Mouse (Mus musculus): ENCODE measurements around the gene Arid3a. TPM values are rescaled to one million over a fixed set of nuclear protein-coding genes. Genes with fewer than 3 reads are reported as not detected.

The Arid3a gene
- total RNA-seq, 2 experiments from 2014 or later: 5.7 to 10.0 TPM

GRCm38 (mm10) chr10:79986963-79987362, 60.1 kb downstream of the Arid3a start:
- Histone ChIP-seq H3K4me3 (no peak overlapping the region), H3K27ac (peak overlapping the region; percentile 98)
- TF ChIP-seq CTCF (IDR thresholded peaks at IDR 0.05): peak; percentile 87
- DNase-seq (ENCODE audit: extremely low spot score in 1 of 2, low spot score in 2 of 2): peak; percentile 79 to 86
- intact Hi-C loops (cut with DNase I): loop anchor here (10.0 kb wide), 1 partner anchor 258 kb away; the partner anchor contains the start of gene Ndufs7

DNA sequence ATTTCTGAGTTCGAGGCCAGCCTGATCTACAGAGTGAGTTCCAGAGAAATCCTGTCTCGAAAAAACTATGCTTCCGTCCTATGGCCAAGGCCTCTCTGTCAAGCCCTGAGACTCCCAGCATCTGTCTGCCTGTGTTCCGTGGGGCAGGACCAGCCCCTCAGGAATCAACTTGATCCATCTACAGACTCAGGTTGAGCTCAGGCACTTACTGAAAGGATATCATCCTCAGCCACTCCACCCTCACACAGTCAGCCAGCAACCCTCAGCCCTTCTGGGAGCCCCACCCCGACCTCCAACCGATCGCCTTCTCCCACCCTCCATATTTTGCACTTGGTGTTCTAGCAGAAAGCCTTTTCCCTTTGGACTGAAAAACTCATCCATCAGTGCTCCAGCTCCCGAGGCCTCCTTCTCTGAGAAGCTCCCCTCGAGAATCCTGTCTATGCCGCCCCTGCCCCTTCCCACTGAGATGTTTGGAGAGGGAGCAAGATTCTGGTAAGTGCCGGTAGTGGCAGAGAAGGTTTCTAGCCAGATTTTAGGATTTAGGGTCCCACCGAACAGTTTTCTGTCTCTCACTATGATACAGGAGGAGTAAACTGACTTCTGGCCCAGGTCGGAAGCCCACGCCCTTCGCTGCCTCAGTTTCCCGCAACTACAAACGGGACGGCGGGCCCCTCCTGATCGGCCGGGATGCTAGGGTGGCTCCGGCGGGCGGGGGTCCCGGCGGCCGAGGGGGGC, 61.1 kb downstream of the Arid3a start:
- peak overlapping the region; percentile 67; the same call in 1 of the 2 replicates for H3K27ac ChIP-seq
- H3K4me3 ChIP-seq: peak overlapping the region; percentile 50
- intact Hi-C loops (cut with DNase I): loop anchor here (10.0 kb wide), 1 partner anchor 257 kb away; the partner anchor contains the start of gene Ndufs7
- DNase-seq (ENCODE audit: extremely low spot score in 1 of 2, low spot score in 2 of 2): peak in 1 of 2 experiments; percentile 10
- no peak for TF ChIP-seq CTCF (IDR thresholded peaks at IDR 0.05)

DNA sequence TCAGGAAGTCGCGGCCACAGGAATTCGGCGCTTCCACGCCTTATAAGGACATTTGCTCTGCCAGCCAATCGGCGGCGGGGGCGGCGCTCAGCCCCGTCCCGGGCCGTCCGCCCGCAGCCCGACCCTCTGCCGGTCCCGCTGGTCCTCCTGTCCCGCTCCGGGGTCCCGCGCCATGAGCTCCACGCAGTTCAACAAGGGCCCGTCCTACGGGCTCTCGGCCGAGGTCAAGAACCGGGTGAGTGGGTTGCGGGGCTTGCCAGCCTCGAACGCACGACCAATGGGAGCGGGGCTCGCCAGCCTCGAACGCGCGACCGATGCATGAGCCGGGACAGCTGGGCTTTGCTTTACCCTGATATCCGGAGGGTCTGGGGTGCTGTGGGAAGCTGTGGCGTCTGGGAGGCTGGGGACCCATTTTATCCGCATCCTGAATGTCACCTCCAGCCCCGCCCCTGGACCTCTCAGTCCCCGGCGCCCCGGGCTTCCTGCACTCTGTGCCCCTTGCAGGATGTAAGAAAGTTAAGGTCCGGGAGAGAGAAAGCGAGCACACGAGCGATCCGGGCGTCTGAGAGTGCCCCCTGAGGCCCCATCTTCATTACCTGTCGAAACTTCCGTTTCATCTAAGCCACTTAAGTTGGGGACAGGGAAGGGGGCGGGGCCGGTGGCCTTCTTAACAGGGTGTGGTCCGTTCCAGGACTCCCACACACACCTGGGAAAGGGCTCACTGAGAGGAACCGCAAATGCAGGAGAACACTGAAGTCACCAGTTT, 61.8 kb downstream of the Arid3a start, which contains the start of gene Cnn2:
Gene Cnn2, plus strand, starts transcription at position 79 of the 766 bp plus-strand sequence.
- TF ChIP-seq CTCF (IDR thresholded peaks at IDR 0.05): no peak

GRCm38 (mm10) chr10:79989272-79989786, 62.5 kb downstream of the Arid3a start:
- intact Hi-C loops (cut with DNase I): loop anchor here (10.0 kb wide), 1 partner anchor 255 kb away; the partner anchor contains the start of gene Ndufs7
- H3K4me3 ChIP-seq: no peak overlapping the region
- no peak for TF ChIP-seq CTCF (IDR thresholded peaks at IDR 0.05)
- H3K27ac ChIP-seq: no peak overlapping the region
- no peak for DNase-seq (ENCODE audit: extremely low spot score in 1 of 2, low spot score in 2 of 2)

More for the DNA sequence above, 61.8 kb downstream of the Arid3a start, which contains the start of gene Cnn2:
- intact Hi-C loops (cut with DNase I): loop anchor here (10.0 kb wide), 1 partner anchor 256 kb away; the partner anchor contains the start of gene Ndufs7
- no peak for DNase-seq (ENCODE audit: extremely low spot score in 1 of 2, low spot score in 2 of 2)
- peak within 1 kb of the TSS; percentile 50 for H3K4me3 ChIP-seq
- peak within 1 kb of the TSS; percentile 67; the same call in 1 of the 2 replicates for H3K27ac ChIP-seq

GRCm38 (mm10) chr10:79989870-79990269, 63.0 kb downstream of the Arid3a start:
- TF ChIP-seq CTCF (IDR thresholded peaks at IDR 0.05): no peak
- Histone ChIP-seq H3K27ac (no peak overlapping the region), H3K4me3 (no peak overlapping the region)
- intact Hi-C loops (cut with DNase I): loop anchor here (10.0 kb wide), 1 partner anchor 255 kb away; the partner anchor contains the start of gene Ndufs7
- DNase-seq (ENCODE audit: extremely low spot score in 1 of 2, low spot score in 2 of 2): no peak

DNA sequence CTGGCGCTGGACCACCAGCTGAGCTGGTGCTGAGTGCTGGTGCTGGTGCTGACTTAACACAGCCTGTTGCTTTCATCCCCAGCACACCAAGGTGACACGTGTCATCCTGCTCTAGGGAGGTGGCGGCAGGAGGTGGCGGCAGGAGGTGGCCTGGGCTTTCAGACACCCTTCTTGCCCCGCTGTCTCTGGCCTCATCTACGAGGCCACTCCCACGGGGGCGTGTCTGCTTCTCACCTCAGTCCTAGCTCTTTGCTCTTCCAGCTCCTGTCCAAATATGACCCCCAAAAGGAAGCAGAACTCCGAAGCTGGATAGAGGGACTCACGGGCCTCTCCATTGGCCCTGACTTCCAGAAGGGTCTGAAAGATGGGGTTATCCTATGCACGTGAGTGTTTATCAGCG, 64.3 kb downstream of the Arid3a start:
- intact Hi-C loops (cut with DNase I): no loop called here

DNA sequence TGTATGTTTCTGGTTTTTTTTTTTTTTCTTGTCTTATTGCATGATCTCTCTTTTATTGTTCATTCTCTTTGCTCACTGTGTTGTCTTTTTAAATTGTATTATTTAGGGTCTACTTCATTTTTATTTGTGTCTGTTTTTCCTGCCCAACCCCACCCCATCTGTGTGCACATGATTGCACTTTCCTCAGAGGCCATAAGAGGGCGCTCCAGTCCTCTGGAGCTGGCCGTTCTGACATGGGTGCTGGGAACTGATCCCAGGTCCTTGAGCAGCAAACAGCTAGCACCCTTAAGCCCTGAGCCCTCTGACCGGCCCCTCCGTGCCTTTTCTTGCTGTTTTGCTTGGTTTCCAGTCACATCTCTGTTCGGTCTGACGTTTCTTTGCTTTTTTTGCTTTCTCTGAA, 64.7 kb downstream of the Arid3a start:
- H3K4me3 ChIP-seq: no peak overlapping the region
- H3K27ac ChIP-seq: no peak overlapping the region
- peak; percentile 20 for TF ChIP-seq CTCF (IDR thresholded peaks at IDR 0.05)
- no peak for DNase-seq (ENCODE audit: extremely low spot score in 1 of 2, low spot score in 2 of 2)
- intact Hi-C loops (cut with DNase I): no loop called here

More for the DNA sequence above, 64.3 kb downstream of the Arid3a start:
- no peak for DNase-seq (ENCODE audit: extremely low spot score in 1 of 2, low spot score in 2 of 2)
- TF ChIP-seq CTCF (IDR thresholded peaks at IDR 0.05): no peak
- Histone ChIP-seq H3K4me3 (no peak overlapping the region), H3K27ac (no peak overlapping the region)

- intact Hi-C loops (cut with DNase I): loop anchor here (5.0 kb wide), 1 partner anchor 43 kb away; the partner anchor contains the start of gene Polr2e
- DNase-seq (ENCODE audit: extremely low spot score in 1 of 2, low spot score in 2 of 2): no peak
- no peak for TF ChIP-seq CTCF (IDR thresholded peaks at IDR 0.05)
- H3K27ac ChIP-seq: no peak overlapping the region
- no peak overlapping the region for H3K4me3 ChIP-seq
These were observed 67.7 kb downstream of the Arid3a start for GRCm38 (mm10) chr10:79994397-79995115.

- intact Hi-C loops (cut with DNase I): loop anchor here (5.0 kb wide), 1 partner anchor 42 kb away; the partner anchor contains the start of gene Polr2e
- TF ChIP-seq CTCF (IDR thresholded peaks at IDR 0.05): no peak
- DNase-seq (ENCODE audit: extremely low spot score in 1 of 2, low spot score in 2 of 2): no peak
- no peak overlapping the region for H3K27ac ChIP-seq
- no peak overlapping the region for H3K4me3 ChIP-seq
These were observed 68.8 kb downstream of the Arid3a start for GRCm38 (mm10) chr10:79995636-79996035.

DNA sequence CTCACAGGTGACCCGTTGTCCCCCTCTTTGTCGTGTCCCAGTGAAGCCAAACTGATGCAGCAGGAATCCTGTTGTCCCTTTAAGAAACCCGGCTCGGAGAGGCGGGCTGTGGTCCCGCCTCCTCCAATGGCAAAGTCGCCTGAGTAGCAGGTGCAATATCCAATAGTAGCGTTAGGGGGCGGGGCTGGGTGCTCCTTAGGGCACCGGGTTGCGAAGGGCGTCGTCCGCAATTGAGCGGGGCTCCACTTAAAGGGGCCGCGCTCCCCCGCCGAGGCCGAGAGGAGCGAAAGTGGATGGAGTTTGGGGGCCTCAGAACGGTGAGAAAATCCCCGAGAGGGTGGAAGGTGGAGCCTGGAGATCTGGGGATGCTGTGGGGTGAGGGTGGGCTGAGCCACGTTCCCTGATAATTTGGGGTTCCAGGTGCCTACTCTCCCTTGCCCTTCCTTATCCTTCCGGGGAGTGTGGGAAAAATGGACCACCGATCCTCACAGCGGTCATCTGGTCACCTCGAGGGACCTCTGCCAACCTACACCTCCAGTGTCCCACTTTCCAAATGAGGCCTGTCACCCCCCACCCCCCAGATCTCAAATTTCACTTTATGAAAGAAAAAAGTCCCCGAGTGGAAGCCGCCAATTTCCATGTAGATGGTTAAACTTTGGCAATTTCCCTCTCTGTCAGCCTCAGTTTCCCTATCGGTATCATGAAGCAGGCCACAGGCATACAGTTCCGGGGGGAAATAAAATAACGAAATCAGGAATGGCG, 69.6 kb downstream of the Arid3a start, which contains the start of gene Abca7:
Gene Abca7, plus strand, starts transcription at position 223 of the 762 bp plus-strand sequence.
- intact Hi-C loops (cut with DNase I): loop anchor here (5.0 kb wide), 1 partner anchor 41 kb away; the partner anchor contains the start of gene Polr2e

More for the DNA sequence above, 69.6 kb downstream of the Arid3a start, which contains the start of gene Abca7:
- DNase-seq (ENCODE audit: extremely low spot score in 1 of 2, low spot score in 2 of 2): peak; percentile 93 to 98
- Histone ChIP-seq H3K4me3 (peak within 1 kb of the TSS; percentile 55), H3K27ac (peak within 1 kb of the TSS; percentile 74)
- no peak; the same call in 1 of the 2 replicates for TF ChIP-seq CTCF (IDR thresholded peaks at IDR 0.05)

All from left cerebral cortex, adult 2 months (tissue).